Mouse (Mus musculus) regulatory T cell (primary cell): ENCODE data around the gene Galnt9.

Source experiments
- in situ Hi-C: fragments of 300-600 bp; cut with MboI, MseI; formaldehyde crosslinking; loops from one replicate; pipeline ENCODE4 v1.15.1; 2025; ENCODE audit warnings: high pct_unique_total_duplicates

The Galnt9 gene

DNA sequence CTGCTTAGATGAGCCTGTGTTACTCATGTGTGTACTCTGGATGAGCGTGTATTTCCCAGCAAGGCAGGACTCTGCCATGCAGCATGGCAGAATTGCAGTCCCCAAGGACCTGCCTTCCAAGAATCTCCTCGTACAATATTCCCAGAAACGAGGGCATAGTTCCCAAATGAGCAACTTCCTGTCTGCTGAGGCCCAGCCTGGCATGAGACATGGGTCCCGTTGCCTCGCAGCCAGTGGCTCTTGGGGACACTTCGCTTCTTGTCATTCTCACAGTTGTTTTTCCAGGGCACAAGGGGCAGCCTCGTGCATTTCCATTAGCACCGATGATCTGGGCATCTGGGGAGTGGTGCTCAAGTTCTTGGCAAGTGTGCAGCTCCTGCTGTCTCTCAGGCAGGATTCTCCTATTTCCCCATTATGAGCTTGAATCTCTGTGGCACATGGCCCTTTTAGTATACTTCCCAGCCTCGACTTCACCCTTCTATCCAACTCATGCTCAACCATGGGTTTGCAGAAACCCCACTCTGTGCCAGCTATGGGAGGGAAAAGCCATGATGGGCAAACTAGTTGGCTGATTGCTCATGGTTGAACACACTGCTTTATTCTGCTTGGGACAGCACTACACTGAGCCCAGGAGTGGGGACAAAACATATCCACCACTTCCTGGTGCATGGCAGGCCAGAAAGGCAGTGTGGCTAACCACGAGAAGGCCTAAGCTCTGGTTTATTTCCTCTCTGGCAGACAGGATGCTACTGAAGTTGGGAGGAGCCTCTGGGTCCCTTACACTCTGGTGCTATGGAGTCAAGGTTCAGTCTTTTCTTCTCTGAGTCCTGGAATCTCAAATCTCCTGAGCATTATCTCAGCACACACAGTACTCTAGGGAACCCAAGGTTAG lies 38.7 kb downstream of the Galnt9 start:
- in situ Hi-C loops, result no loop called here

DNA sequence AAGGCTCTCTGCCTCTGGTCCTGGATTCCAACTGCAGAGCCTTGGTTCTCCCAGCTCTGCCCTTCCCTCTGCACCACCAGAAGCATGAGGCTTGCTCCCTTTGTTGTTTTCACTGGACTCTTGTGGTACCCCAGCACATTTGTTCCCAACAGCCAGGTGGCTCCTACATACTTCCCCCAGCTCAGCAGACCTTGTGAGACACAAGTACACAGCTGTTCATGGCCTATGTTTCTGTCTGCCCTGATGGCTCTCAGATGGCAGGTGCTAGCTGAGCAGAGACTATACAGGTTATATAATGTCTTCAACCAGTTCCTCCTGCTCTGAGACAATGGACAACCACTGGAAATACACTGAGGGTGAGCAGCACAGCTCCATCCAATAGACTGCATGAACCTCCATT lies 43.3 kb downstream of the Galnt9 start:
- in situ Hi-C loops, result no loop called here

DNA sequence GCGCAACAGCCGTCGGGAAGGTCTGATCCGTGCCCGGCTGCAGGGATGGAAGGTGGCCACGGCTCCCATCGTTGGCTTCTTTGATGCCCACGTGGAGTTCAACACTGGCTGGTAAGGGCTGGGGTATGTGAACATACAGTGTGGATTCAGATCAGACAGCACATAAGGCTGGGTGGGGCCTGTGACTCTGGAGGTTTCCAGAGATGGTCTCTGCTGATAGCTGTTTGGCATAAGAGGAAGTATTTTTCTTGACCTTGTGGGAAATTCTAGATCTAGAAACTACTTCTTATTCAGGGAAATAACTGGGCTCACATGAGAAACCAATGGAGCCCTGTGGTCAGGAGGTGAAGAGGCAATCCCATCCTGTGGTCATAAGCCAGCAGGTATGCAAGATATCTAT lies 45.7 kb downstream of the Galnt9 start:
- in situ Hi-C loops, result no loop called here

DNA sequence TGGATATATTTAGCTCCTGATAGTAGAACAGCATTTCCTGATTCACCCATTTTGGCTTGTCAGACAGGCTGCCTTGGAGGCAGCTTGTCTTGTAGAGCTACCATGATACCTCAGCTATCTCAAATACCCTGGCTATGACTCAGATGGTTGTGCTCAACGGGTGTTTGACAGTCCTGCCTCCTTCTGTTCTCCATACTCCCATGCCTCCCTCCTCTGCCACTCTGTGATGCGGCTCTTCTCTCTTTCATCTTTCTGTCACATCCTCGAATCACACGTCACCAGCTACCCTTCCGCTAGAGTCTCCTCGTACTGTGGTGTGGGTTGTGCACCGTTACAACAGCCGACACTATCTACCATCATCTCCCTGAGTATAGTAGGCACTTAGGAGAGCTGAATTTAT lies 50.3 kb downstream of the Galnt9 start:
- in situ Hi-C loops, result no loop called here

DNA sequence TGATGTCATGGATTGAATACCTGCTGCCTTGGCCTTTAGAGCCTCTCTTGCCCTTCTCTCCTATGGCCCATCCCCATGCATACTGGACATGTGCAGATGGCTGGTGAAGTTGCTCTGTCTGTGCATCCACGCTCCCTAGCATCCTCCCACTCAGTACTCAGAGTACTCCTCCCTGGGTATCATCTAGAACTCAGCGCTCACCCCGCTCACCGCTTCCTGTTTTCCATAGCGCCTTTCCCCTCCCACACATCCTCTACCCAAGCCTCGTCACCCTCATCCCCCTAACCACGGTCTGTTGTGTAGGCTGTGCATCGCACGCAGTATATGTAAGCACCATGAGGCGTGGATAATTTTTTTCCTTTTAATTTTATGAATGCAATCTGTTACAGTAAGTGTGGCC lies 51.2 kb downstream of the Galnt9 start:
- in situ Hi-C loops, result no loop called here

DNA sequence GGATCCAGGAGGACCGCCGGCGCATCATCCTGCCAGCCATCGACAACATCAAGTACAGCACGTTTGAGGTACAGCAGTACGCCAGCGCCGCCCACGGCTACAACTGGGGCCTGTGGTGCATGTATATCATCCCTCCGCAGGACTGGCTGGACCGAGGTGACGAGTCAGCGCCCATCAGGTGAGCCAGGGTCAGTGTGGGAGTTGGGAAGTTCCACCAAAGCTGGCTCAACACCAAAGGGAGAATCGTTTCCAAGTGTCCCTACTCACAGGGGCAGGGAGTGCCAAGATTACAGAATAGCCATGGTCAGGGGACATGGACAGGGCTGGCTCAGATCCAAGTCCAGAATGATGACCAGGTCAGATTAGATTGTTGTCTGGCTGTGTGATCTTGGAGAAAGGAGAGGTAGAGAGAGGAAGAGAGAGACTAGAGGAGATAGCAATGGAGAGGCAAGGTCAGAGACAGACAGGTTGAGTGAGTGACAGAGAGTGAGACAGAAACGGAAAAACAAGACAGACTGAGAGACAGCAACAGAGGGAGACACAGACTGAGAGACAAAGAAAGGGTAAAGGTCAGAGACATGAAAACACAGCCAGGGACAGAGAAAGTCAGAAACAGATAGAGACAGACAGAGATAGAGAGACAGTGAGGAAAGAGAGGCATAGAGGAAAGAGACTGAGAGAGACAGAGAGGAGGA lies 52.1 kb downstream of the Galnt9 start:
- in situ Hi-C loops, result no loop called here

DNA sequence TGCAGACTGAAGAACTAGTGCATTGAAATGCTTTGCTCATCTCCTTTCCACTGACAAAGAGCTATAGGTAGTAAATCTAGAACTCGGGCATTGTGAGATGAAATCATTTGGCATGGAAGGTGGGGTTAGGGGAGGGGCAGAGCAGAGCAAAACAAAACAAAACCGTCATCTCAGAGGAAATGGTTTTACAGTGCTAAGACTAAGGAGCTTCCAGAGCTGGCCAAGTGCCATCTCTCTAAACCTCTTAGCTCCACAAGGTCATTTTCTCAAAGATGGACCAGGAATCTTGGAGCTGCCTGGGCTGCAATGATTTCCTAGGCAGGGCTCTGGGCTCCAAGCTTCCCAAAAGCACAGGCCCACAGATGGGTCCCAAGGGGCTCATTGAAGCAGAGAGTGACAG lies 53.3 kb downstream of the Galnt9 start:
- in situ Hi-C loops, result no loop called here

DNA sequence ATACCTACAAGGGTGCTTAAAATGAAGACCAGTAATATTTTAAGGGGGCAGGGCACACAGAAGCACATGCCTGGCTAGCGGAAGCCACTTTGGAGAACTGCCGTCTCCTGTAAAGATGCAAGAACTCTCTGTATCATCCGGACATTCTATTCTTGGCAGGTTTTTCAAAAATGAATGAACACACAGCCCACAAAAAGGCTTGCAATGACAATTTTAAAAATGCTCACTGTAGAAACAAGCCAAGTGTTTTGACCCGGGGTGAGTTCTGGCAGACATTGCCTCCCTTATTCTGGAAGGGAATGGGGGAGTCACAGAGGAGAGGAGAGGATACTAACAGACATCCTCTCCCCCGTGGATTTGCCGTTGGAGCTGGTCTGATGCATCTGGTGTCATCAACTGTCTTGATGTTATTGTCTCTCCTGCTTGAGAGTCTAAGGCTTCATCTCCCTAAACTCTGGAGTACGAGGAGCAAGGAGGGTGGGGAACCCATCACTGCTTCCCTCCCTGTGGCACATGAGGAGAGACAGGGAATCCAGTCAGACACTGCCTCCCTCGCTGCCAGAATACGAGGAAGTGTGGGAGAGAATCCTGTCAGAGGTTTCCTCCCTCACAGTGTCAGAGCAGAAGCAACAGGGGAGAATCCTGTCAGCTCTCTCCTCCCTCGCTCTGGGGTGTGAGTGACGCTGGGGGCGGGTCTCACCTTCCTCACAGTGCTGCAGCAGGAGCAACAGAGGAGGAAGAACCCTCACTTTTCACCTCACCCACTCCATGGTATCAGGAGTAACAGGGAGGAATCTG lies 54.3 kb downstream of the Galnt9 start:
- in situ Hi-C loops, result no loop called here

DNA sequence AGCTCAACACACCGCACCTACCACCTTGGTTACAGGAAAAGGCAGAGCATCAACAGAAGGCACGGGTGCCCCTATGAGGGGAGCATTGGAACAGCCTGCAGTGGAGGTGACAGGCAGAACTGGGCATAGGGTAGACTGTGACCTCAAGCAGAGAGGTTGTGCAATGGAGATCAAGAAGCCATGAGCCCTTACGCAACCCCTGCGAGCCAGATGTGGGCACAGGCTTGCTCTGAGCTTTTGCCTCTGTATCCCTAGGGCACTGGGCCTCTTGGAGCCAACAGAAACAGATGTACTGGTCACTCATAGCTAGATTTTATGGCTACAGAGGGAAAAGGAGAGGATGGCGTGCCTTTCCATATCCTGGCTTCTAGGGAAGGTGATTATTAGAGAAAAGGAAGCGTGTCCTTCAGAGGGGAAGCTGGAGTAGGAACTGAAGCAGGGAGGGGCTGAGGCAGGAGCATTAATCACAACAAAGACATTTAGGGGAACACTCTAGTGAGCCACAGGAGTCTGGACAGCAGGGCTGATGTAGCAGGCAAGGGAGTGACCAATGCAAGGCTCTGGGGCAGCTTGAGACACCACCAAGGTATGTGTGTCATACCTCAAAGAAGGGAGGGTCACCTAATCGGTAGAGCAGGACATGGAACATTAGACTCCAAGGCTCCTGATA lies 59.0 kb downstream of the Galnt9 start:
- in situ Hi-C loops, result no loop called here

DNA sequence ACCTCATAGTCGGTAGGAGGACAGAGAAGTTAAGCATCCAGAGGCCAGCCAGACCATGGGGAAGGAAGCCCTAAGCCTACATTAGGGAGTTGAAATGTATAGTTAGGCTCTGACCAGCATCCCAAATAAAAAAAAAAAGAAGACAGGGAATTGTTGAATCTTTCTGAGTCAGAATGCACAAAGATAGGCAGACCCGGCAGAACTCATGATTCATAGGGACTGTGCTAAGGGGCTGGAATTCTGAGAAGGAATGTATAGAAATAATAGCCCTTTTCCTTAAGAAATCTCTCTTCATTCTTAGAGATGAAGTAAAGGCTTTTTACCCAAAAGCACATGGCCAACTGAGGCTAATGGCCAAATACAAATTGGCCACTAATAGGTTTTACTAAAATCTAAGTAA lies 60.2 kb downstream of the Galnt9 start:
- in situ Hi-C loops, result no loop called here

DNA sequence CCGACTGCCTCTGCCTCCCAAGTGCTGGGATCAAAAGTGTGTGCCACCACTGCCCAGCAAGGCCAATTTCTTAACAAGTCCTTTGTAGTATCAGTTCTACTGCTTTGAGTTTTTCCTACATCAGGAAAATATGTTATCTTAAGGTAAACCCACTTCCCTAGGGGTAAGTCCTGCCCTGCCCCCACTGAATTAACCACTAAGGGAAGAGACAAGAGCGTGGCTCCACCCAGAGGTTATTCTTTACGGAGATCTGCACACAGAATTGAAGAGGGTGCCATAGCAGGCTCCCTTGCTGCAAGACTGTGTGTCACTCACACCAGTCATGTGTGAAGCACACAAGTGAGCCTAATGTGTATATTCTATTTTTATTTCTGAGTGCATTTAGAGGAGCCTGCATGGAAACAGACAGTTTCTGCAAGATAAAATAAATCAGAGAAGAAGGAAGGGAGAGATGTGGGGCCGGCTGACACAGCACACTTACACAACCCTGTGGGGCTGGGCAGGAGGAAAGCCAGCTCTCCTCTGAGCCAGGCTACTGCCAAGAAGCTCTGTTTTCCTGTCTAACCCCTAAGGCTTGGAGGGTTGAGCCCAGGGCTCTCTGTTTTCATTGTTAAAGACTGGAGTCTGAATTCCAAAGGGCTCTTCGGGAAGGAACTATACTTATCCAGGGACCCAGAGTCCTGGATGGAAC lies 61.5 kb downstream of the Galnt9 start:
- in situ Hi-C loops, result no loop called here

DNA sequence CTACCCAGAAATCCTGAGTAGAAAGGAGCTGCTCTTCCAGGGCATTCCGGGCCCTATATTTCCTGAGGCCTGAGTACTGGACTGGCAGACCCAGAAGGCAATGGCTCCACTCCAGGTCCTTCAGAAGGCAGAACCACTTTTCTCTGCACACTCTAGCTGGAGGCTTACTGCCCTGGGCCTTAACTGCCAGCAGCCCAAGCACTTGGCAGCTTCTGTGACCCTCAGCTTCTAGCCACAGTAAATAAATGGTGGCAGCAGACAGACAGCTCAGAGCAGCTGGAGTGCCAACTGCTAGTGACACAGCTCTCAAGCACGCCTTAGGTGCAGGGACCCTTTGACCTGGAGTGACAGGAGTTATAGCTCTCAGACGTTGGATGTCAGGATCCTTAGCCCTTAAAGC lies 63.6 kb downstream of the Galnt9 start:
- in situ Hi-C loops, result no loop called here

DNA sequence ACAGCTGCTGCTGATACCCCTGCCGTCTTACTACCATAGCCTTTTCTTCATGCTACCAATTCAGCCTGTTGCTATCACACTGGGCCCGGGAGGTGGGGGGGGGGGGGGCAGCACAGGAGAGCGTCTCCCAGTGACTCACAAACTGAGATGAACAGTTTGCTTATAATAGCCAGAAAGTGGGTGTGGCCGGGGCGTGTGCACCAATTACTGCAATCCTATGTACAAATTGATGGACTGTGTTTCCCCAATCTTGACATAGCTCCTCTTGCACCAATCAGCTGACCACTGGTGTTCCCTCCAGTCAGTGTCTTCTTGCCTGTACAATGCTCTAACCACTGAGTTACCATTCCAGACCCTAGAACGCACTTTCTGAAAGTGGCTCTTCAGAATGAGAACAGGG lies 64.2 kb downstream of the Galnt9 start:
- in situ Hi-C loops, result no loop called here

DNA sequence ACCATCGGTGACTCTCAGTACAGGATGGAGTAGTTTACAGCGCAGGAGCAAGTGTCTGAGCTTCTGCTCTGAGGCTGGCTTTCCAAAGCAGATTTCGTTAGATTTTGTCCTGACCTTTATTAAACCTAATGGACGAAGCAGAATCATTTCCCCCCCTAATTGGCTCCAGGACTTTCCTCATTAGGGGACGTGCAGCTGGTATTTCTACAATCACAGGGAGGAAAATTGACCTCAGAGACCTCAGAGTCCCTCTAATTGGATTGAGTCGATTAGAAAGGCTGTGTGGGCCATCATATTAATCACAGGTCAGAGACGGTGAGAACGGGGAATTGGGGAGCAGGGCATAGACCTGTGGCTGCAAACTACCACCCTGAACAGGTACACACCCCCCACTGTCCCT lies 64.8 kb downstream of the Galnt9 start:
- in situ Hi-C loops, result no loop called here

DNA sequence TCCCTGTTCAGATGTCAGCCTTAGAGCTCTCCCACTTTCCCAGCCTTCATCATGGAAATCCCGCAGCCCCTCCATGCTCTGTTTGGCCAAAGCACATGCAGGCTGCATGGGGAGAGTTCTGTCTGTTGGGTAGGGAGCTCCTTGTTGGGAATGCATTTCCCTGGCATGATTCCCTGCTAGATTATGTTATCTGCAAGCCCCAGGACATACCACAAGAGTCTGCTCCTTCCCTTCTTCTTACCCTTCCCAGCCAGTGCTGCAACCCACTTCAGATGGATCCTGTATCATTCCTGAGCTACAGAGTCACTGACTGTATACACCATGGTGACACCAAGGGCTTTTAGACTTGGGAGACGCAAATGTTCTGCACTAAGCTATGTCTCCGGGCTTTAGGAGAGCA lies 65.3 kb downstream of the Galnt9 start:
- in situ Hi-C loops, result no loop called here

DNA sequence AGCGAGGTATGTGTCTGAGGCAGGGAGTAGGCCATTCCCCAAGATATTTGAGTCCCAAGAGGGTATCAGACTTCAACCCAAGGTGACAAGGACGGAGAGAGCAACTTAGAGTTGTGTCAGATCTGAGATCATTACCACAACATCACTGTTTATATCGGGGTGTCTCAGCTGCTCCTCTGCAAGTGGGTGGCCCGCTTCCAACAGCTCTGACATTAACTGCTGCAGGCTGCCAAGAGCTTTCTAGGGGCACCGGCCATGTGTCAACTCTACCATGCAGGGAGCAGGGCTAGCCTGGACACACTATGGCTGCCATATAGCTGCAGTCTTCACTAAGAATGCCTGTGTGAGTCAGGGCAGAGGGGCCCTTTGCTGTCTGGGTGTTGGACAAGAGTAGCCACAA lies 65.7 kb downstream of the Galnt9 start:
- in situ Hi-C loops, result no loop called here

DNA sequence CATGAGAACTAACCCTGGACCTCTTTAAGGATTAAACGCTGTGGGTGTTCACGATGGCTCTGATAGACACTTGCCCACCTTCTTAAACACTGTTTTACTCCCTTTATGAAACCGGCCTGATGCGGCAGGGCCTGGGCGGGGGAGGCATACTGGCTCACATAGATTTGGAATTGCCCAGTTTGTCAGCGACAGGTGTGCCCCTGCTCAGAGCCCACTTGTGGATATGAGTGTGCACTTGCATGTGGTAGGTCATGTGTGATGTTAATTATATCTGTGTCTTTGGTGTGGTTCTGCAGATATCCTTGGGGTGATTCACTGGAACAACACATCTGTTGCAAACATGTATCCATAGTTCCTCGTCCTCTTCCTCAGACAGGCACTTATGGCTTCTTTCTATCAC lies 66.3 kb downstream of the Galnt9 start:
- in situ Hi-C loops, result no loop called here

DNA sequence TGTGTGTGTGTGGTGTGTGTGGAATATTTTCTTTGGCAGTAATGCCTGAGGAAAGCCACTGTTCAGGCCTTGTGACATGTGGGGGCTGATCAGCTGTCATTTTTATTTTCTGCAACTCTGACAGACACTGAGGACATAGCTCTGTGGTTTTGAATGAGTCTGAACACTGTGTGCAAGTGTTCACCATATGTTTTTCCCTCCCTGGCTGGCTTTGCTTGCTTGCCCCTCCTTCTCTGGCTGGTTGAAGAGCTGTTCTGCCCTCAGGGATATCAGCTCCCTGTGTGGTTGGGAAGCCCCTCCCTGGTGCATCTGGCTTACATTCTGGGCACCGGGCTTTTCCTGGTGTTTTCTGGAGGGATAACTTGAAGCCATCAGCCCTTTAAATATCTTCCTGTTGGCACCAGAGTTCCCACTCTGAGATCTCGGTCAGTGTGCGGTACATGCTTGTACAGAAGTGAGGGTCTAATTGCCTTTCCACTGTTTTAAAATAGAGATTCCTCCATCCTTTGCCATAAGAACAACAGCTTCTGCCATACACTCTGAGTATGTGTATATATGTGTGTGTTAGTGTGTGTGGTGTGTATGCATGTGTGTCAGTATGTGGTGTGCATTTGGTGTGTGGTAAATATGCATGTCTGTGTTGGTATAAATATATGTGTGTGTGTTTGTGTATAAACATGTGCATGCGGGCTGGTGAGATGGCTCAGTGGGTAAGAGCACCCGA lies 67.4 kb downstream of the Galnt9 start:
- in situ Hi-C loops, result no loop called here

DNA sequence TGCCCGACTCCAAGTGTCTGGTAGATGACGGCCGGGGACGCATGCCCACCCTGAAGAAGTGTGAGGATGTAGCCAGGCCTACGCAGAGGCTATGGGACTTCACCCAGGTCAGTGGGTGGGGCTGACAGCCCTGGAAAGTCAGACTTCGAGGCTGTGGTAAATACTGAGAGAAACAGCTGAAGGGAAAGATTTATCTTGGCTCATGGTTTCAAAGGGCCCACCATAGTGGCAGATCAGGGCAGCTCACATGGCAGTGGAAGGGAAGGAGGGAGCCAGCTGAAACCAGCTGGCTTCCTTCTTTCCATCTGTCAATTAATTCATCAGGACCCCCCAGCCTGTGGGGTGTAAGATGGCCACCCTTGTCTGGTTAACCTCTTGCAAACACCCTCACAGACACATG lies 75.1 kb downstream of the Galnt9 start:
- in situ Hi-C loops, result no loop called here

DNA sequence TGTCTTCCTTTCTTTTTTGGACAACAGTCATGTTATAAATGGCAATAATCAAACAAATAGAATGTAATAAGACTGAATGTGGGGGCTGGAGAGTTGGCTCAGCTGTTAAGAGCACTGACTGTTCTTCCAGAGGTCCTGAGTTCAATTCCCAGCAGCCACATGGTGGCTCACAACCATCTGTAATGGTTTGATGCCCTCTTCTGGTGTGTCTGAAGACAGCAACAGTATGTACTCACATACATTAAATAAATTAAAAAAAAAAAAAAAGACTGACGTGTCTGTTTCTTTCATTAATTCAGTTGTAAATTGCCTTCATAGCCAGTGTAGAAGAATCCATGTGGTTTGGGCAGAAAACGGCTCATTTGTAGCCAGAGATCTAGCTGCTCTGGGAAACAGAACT lies 80.2 kb downstream of the Galnt9 start:
- in situ Hi-C loops, result no loop called here

DNA sequence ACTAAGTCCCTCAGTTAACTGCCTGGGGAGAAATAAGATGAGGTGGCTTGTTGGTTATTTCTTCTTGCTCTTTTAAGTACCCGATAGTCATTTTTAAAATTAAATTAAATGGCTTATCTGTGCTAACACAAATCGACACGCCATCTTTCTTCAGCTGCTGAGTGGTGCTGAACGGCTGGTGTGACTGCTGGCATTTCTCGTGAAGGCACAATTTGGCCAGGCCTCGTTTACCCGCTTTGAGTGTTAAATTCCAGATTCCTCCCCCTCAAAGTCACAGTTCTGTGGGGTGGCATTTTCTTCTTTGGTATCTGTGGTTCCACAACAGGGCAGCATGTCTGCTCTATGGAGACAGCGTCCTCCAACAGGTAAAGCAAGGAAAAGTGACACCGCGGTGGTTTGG lies 83.2 kb downstream of the Galnt9 start:
- in situ Hi-C loops, result no loop called here
